Mouse (Mus musculus) urinary bladder, postnatal 14 days (tissue): ENCODE measurements around the gene Mlip.
"Not testable (repeated sequence)": the region's sequence is repeated elsewhere in the genome, so short reads cannot be mapped to it uniquely, and the experiment has no call there.

ENCODE experiments used
- DNase-seq: peaks from one replicate; pipeline ENCODE4 v3.0.0; 2021; ENCODE audit warnings: low spot score

The Mlip gene

GRCm38 (mm10) chr9:77352432-77353175 lies at the start of gene Mlip:
TSS of gene Mlip (minus strand) at chr9:77352969.
- no peak for DNase-seq

- DNase-seq, result no peak
Observed at GRCm38 (mm10) chr9:77399801-77400200, 47.0 kb upstream of the Mlip start.

DNA sequence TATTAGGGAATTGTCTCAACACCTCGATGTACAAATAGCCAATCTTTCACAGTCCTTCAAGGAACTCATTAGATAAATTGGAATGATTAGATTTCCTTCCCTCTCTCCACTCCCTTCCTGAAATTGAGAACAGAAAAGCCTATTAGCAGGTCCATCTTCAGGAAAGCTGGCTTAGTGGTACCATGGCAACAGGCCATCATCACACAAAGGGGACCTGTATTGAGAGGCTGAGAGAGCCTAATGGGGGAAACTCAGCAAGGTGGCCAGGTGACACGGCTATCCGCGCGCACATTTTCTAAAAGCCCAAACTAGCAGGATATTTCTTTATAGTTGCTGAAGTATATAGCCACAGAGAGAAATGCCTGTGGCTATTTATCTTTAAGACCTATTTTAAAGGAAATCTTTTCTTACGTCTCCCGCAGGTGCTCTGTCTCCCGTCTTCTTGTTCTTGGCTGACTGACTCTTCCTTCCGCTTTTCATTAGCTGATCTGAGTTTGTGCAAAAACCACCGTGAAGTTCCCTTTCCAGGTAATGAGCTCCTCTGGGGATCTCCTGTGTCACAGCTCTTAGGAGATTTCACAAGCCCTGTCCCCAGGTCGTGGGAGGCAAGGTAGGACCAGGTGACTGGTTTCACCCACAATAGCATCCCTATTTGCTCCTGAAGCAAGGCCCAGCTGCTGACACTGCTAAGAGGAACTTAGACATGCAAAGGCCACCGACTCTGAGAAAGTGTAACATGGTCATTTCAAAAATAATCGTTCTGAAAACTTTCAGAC lies 46.3 kb upstream of the Mlip start:
- no peak for DNase-seq

GRCm38 (mm10) chr9:77397027-77397426 lies 44.3 kb upstream of the Mlip start:
- no peak for DNase-seq

- DNase-seq, result no peak
Observed at GRCm38 (mm10) chr9:77391248-77391647, 38.5 kb upstream of the Mlip start.

GRCm38 (mm10) chr9:77388956-77389355 lies 36.2 kb upstream of the Mlip start:
- no peak for DNase-seq

DNA sequence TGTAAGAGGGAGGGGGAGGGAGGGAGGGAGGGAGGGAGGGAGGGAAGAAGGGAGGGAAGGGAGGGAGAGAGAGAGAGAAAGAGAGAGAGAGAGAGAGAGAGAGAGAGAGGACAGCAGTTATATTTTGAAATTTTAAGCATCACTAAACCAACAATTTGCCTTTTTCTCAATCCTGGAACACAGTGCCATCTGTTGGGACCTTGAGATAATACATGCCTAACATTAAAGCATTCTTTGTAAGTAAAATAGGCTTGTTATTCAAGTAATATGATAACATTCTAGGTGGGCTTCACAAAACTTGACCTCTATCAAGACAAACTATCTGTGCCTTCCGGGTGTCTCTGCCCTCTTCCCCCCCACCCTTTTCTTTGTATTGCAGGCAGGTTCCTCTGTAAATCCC lies 34.0 kb upstream of the Mlip start:
- DNase-seq, result no peak

GRCm38 (mm10) chr9:77385611-77386010 lies 32.8 kb upstream of the Mlip start:
- no peak for DNase-seq

DNA sequence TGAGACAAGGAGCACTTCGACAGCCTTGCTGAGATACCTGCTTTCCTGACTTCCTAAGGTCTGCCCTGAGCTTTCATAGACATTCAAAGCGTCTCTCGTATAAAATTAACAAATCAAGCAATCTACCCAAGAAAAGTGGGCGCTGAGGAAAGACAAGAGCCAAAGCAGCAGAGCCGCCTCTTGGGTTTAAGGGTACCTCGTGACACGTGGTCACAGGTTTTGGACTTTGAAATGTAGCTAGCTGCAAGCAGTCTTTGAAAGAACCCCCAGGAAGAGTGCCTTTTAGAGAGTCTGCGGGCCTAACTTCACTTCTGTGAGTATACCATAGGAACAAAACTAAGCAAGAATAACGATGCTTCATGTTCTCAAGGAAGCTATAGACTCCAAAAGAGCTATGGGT lies 31.9 kb upstream of the Mlip start:
- DNase-seq, result no peak

DNA sequence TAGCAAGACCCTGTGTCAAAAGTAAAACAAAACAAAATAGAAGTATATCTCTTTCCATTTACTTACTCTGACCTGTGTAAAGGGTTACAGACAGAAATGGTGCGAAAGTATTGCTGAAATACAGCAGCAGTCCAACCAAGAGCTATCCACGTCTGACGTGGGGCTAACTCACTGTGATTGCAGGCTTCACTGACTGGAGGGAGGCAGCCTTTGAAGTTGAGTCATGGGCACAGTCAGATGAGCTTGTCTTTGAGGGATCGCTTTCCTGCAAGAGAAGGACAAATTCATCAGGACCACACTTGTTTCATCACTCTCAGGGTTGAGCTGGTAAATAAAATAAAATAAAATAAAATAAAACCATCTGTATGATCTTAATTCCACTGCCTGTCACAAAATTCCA lies 31.2 kb upstream of the Mlip start:
- no peak for DNase-seq

GRCm38 (mm10) chr9:77382514-77382913 lies 29.7 kb upstream of the Mlip start:
- no peak for DNase-seq

DNA sequence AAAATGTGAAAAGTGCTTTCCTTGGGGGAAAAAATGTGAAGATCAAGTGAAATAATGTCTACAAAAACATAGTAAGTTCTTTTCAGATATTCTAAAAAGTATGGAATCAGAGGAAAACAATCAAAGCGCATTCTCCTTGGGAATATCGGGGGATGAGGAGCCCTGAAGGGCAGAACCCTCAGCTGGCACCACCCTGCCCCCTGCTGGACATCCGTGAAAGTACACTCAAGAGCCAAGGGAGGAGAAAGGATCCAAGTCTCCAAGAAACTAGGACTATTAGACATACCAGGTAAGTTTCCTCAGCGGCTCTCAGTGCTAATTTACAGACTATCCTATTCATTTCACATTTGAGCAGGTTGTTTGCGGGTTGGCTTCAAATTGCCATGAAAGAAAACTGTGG lies 28.8 kb upstream of the Mlip start:
- peak; percentile 81 for DNase-seq

DNA sequence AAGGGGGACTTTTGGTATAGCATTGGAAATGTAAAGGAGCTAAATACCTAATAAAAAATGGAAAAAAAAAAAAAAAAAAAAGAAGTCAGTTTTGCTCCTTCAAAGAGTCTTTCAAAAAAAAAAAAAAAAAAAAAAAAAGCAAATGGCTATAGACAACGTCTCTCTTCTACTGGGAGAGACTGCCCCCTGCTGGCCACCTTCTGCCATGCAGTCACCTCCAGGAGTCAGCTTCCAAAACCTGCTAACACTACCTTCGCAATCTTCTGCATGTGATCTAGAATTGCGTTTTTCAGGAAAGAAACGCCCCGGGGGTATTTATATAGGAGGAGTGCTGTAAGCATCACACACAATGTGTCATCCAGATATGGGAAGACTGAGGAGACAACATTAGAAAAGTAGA lies 26.9 kb upstream of the Mlip start:
- DNase-seq, result peak; percentile 80

DNA sequence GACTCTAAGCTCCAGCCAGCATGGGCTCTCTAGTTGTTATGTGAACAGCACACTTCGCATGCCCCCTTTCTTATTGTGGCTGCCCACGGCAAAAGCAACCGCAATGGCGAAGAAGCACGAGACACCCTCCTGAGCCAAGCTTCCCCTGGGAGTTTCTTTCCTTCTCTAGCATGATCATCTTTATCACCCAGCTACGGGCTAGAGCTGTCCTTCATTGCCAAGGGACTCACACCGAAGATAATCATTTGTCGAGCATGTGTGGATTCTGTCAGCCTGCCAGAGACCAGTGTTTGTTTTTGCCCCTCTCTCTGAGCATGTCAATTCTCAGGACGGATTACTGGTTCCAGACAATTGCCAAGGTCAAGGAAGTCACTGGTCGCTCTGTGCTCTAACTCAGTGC lies 24.9 kb upstream of the Mlip start:
- no peak for DNase-seq

GRCm38 (mm10) chr9:77377082-77377481 lies 24.3 kb upstream of the Mlip start:
- peak; percentile 46 for DNase-seq

DNA sequence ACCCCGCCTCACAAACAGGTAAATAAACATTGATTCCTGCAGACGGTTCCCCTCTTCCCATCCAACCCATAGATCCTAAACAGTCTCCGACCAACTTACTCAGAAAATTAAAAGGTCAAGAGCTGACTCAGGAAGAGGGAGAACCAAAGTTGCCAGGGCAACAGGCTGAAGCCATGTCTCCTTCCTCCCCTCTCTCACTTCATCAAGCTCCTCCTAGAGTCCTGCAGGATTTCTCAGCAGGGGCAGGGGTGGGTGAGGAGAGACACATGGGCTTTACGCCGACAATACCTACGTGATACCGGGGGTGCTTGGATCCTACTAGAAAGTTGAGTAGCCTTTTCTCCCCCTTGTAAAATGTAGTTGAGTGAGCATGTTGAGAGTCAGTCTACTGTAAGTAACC lies 23.8 kb upstream of the Mlip start:
- no peak for DNase-seq

GRCm38 (mm10) chr9:77370706-77371105 lies 17.9 kb upstream of the Mlip start:
- DNase-seq, result no peak

- DNase-seq, result no peak
Observed at GRCm38 (mm10) chr9:77369262-77369661, 16.5 kb upstream of the Mlip start.

GRCm38 (mm10) chr9:77364681-77365080 lies 11.9 kb upstream of the Mlip start:
- not testable (repeated sequence) for DNase-seq

DNA sequence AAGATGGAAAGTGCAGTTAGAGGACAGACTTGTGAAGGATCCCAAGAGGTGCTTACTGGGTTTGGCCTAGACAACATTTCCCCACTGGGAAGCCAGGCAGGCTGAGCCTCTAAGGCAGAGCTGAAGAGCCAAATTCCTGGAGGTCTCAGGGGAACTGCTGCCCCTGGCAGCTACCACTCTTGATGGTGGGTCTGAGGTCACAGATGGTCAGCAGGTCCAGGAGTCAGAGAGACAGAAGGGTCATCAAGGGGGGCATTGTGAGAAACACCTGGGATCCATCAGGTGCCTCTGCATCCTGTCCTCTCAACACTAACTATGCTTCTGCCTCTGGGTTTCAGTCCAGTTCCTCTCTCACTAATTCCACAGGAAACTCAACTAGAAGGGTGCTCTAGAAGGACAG lies 10.1 kb upstream of the Mlip start:
- DNase-seq, result no peak

GRCm38 (mm10) chr9:77360654-77361053 lies 7.9 kb upstream of the Mlip start:
- DNase-seq, result no peak

- DNase-seq, result no peak
Observed at GRCm38 (mm10) chr9:77359278-77359973, 6.7 kb upstream of the Mlip start.

DNA sequence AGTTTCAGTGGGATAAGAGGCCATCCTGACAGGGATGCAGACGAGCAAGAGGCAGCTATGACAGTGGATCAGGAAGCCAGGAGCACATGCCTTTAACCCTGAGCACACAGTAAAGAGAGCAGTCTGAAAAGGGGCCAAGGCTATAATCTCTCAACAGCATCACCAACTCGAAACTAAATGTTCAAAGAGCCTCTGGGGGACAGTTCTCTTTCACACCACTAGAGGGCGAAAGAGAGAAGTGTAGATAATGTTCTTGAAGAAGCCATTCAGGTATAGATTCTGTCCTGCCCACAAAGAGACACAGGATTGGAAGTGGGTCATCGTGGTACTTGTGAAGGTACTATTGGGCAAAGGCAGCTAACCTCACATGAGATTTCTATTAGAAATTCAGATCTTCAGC lies 1.2 kb upstream of the Mlip start:
- no peak for DNase-seq
